Mouse (Mus musculus) midbrain, embryonic 11.5 days (tissue): ENCODE measurements at regions not wholly inside any gene's neighbourhood (a gene's known extent, or its start where the extent isn't known, plus 50 kb on each side); places are given as distances from the start of the nearest gene placed in this dataset.

ENCODE experiments used
- ATAC-seq: fragments of 200-750 bp; cut with Nextera tagmentation; 2 replicates; pipeline ENCODE4 v1.8.0; 2017; ENCODE audit warnings: moderate TSS enrichment, moderate library complexity; ENCODE audit not compliant: low FRiP score
- DNase-seq: peaks from one replicate; pipeline ENCODE4 v3.0.0; 2015; ENCODE audit warnings: low spot score; ENCODE audit errors: missing footprints
- H3K27ac ChIP-seq: fragments of 300-500 bp; sonication (generic); 2 replicates; pipeline ENCODE4 v1.5.1; 2014; ENCODE audit warnings: low read depth, low read length
- H3K27me3 ChIP-seq: fragments of 300-500 bp; sonication (generic); 2 replicates; pipeline ENCODE4 v1.6.1; 2014; ENCODE audit warnings: mild to moderate bottlenecking, low read length, moderate library complexity, mixed read lengths; ENCODE audit not compliant: control insufficient read depth, insufficient read depth
- H3K36me3 ChIP-seq: fragments of 300-500 bp; sonication (generic); 2 replicates; pipeline ENCODE4 v1.6.1; 2014; ENCODE audit warnings: mild to moderate bottlenecking, low read length, moderate library complexity, mixed read lengths; ENCODE audit not compliant: control insufficient read depth, insufficient read depth
- H3K4me1 ChIP-seq: fragments of 300-500 bp; sonication (generic); 2 replicates; pipeline ENCODE4 v1.6.1; 2014; ENCODE audit warnings: low read length; ENCODE audit not compliant: control insufficient read depth, insufficient read depth
- H3K4me2 ChIP-seq: fragments of 300-500 bp; sonication (generic); 2 replicates; pipeline ENCODE4 v1.6.1; 2014; ENCODE audit warnings: mild to moderate bottlenecking, moderate library complexity
- H3K4me3 ChIP-seq: fragments of 300-500 bp; sonication (generic); 2 replicates; pipeline ENCODE4 v1.5.1; 2014; ENCODE audit warnings: low read depth, low read length
- H3K9ac ChIP-seq: fragments of 300-500 bp; sonication (generic); 2 replicates; pipeline ENCODE4 v1.6.1; 2014; ENCODE audit warnings: low read length
- H3K9me3 ChIP-seq: fragments of 300-500 bp; sonication (generic); 2 replicates; pipeline ENCODE4 v1.6.1; 2016; ENCODE audit warnings: low read length; ENCODE audit not compliant: control insufficient read depth
- WGBS: fragments of 180-500 bp; shearing (Covaris S2); extraction: QIAGEN DNeasy Blood & Tissue Kit; methylation state at CpG from one replicate; pipeline ENCODE4 v1.1.7; 2014; 5-methylcytosine and 5-hydroxymethylcytosine counted together

- Histone ChIP-seq H3K4me1 (no peaks in the 10 kb centered on the region), H3K4me2 (no peak overlapping the region), H3K36me3 (no peaks in the 10 kb centered on the region), H3K9ac (no peak overlapping the region), H3K4me3 (no peak overlapping the region), H3K27ac (no peak overlapping the region), H3K27me3 (no peaks in the 10 kb centered on the region), H3K9me3 (no peaks in the 10 kb centered on the region)
- DNase-seq (no peak), ATAC-seq (no peak)
- 89% methylated on average over 8 of the region's 8 CpGs for WGBS
Observed at GRCm38 (mm10) chr13:114237391-114237790, 150.7 kb downstream of the Ndufs4 start.

DNA sequence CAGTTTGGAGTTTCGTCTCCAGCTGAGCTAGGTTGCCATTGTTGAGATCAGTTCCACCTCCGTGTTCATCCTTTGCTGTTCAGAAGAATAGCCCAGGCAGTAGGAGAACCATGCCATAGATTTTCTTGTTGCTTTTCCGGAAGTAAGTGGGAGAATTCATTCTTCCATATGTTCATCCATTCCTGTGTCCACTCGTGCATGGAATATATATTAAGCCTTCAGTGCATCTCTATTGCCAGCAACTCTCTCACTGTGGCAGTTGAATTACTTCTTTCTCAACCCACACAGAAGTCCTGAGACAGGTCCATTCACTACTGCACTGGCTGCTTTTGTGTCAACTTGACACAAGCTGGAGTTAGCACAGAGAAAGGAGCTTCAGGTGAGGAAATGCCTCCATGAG lies 152.2 kb downstream of the Ndufs4 start:
- H3K27ac ChIP-seq = no peak overlapping the region
- H3K36me3 ChIP-seq = no peaks in the 10 kb centered on the region
- no peak overlapping the region for H3K4me2 ChIP-seq
- no peak for ATAC-seq
- DNase-seq = no peak
- 84% methylated on average over 4 of the region's 4 CpGs for WGBS
- no peaks in the 10 kb centered on the region for H3K27me3 ChIP-seq
- no peaks in the 10 kb centered on the region for H3K4me1 ChIP-seq
- H3K4me3 ChIP-seq = no peak overlapping the region
- H3K9ac ChIP-seq = no peak overlapping the region
- H3K9me3 ChIP-seq = no peaks in the 10 kb centered on the region

- H3K9me3 ChIP-seq = no peaks in the 10 kb centered on the region
- no peak overlapping the region for H3K9ac ChIP-seq
- H3K27ac ChIP-seq = no peak overlapping the region
- no peaks in the 10 kb centered on the region for H3K27me3 ChIP-seq
- no peak overlapping the region for H3K4me2 ChIP-seq
- 92% methylated on average over 3 of the region's 3 CpGs for WGBS
- H3K4me1 ChIP-seq = no peaks in the 10 kb centered on the region
- no peaks in the 10 kb centered on the region for H3K36me3 ChIP-seq
- no peak for ATAC-seq
- no peak for DNase-seq
- no peak overlapping the region for H3K4me3 ChIP-seq
Observed at GRCm38 (mm10) chr13:114232203-114232602, 155.9 kb downstream of the Ndufs4 start.

GRCm38 (mm10) chr13:114230557-114230956 lies 157.5 kb downstream of the Ndufs4 start:
- ATAC-seq = no peak

GRCm38 (mm10) chr13:114227046-114227445 lies 161.0 kb downstream of the Ndufs4 start:
- H3K27ac ChIP-seq = no peak overlapping the region
- H3K4me1 ChIP-seq = peaks cover 4% of the 10 kb centered on the region; the same call in 1 of the 2 replicates
- 35% methylated on average over 4 of the region's 4 CpGs for WGBS
- no peak overlapping the region for H3K4me3 ChIP-seq
- no peaks in the 10 kb centered on the region for H3K36me3 ChIP-seq
- no peak for ATAC-seq
- H3K9ac ChIP-seq = no peak overlapping the region
- H3K4me2 ChIP-seq = no peak overlapping the region
- no peaks in the 10 kb centered on the region for H3K9me3 ChIP-seq
- peak; percentile 75 for DNase-seq
- H3K27me3 ChIP-seq = no peaks in the 10 kb centered on the region

More at GRCm38 (mm10) chr13:114230557-114230956, 157.5 kb downstream of the Ndufs4 start:
- no peak overlapping the region for H3K9ac ChIP-seq
- no peaks in the 10 kb centered on the region for H3K9me3 ChIP-seq
- no peaks in the 10 kb centered on the region for H3K36me3 ChIP-seq
- WGBS = 89% methylated on average over 4 of the region's 4 CpGs
- no peak overlapping the region for H3K4me2 ChIP-seq
- no peak overlapping the region for H3K27ac ChIP-seq
- DNase-seq = no peak
- H3K4me1 ChIP-seq = peaks cover 4% of the 10 kb centered on the region; the same call in 1 of the 2 replicates
- no peak overlapping the region for H3K4me3 ChIP-seq
- H3K27me3 ChIP-seq = no peaks in the 10 kb centered on the region

DNA sequence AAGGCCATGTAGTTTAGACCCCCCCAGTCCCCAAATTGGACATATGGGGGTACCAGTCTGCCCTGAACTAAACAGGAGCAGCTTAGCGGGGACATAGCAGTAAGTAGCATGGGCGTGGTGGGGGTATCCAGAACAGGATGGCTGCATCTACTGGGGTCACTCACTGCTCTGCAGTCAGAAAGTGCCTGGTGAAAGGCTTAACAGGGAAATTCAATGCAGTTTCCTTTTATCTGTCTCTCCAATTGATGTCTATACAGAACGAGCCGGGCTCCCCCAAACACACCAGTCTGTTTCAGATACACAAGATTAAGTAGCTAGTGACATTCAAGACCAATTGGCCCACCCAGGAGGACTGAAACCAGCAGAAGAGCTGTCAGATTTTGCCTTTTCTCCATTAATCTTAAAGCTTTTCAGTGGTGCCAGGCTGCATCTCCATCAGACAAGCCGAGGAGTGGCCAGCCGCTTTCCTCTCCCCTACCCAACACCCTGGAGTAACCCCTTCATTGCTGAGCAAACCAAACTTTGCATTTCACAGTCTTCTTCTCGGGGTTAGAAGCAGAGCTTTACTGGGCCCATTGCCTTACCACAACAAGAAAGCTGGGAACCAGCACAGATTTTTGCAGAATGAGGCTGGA lies 161.7 kb downstream of the Ndufs4 start:
- no peak for ATAC-seq
- H3K4me2 ChIP-seq = no peak overlapping the region
- H3K27ac ChIP-seq = no peak overlapping the region
- H3K9me3 ChIP-seq = no peaks in the 10 kb centered on the region
- no peaks in the 10 kb centered on the region for H3K36me3 ChIP-seq
- peaks cover 4% of the 10 kb centered on the region; the same call in 1 of the 2 replicates for H3K4me1 ChIP-seq
- no peak overlapping the region for H3K4me3 ChIP-seq
- H3K9ac ChIP-seq = no peak overlapping the region
- H3K27me3 ChIP-seq = no peaks in the 10 kb centered on the region
- peak; percentile 81 for DNase-seq
- WGBS = 42% methylated on average over 7 of the region's 7 CpGs

DNA sequence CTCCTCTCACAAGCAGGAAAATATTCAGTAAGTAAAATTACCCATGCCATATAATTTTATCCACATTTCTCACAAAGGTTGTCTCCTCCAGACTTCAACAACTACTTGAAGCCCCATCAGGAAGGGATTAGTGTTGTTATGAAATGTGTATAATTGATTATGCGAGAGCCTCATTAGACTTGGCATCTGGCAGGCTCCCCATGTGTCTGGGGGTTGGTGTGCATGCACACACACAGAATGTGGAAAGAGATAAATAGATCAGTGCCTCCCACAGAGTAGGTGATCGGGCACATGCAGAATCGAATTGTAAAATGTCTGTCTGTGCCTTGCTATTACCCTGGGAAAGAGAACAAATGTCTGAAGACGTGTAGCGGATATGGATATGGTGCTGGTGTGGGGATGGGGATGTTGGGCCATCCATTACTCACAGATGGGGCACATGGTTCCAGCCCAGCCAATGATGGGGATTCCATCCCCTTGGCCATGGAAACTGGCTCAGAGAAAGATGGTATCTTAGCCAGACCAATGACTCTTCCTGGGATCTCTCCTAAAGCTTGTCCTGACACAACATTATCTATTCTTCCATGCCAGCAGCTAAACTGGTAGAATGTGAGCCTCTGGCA lies 168.1 kb downstream of the Ndufs4 start:
- Histone ChIP-seq H3K9ac (no peak overlapping the region), H3K4me2 (no peak overlapping the region), H3K9me3 (no peaks in the 10 kb centered on the region), H3K4me1 (no peaks in the 10 kb centered on the region), H3K27ac (no peak overlapping the region), H3K27me3 (no peaks in the 10 kb centered on the region), H3K4me3 (no peak overlapping the region), H3K36me3 (no peaks in the 10 kb centered on the region)
- ATAC-seq (no peak), DNase-seq (no peak)
- 83% methylated on average over 5 of the region's 5 CpGs for WGBS

GRCm38 (mm10) chr13:114215044-114215443 lies 173.0 kb downstream of the Ndufs4 start:
- Histone ChIP-seq H3K4me2 (no peak overlapping the region), H3K36me3 (no peaks in the 10 kb centered on the region), H3K4me1 (no peaks in the 10 kb centered on the region), H3K4me3 (no peak overlapping the region), H3K27ac (no peak overlapping the region), H3K9me3 (no peaks in the 10 kb centered on the region), H3K9ac (no peak overlapping the region), H3K27me3 (no peaks in the 10 kb centered on the region)
- WGBS = 91% methylated on average over 4 of the region's 4 CpGs
- no peak for ATAC-seq
- no peak for DNase-seq
